Mouse (Mus musculus): ENCODE measurements around the gene Msi2. TPM values are rescaled to one million over a fixed set of nuclear protein-coding genes. Genes with fewer than 3 reads are reported as not detected.
A peak's percentile ranks its signal among the peaks of the same experiment; 100 is the strongest.

Gene Msi2
- polyA plus RNA-seq, 1 experiment from 2014 or later: 41.0 TPM

DNA sequence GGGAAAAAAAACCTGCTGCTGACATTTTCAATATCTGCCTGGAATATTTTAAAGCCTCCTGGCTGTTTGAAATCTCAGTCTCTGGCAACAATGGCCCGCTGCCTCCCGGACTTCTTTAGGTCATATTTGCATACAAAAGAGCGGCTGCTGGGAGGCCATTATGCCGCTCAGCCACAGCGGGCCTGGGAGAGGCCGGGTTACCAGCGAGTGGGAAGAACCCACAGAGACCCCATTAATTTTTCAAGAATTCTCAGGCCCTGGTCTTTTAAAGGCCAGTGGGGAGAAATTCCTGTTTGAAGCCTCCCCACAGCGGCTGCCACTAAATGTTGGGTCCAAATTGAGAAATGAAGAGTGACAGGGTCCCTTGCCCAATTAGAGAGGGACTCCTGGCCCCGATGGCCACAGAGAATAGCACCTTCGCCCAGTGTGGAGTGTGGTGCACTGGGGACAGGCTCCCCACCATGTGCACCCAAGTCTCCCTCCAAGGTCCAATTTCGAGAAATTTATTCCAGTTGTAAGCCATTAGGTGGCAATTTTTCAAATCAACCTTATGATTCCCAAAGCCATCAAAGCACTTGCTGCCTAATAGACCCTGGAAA lies 183.9 kb downstream of the Msi2 start:
- Histone ChIP-seq H3K4me2 (0 out of 2 replicates have a peak overlapping the region, but pooled peaks have one; percentile 18), H3K9me3 (no peaks in the 10 kb centered on the region), H3K9ac (peak overlapping the region; percentile 60), H3K27me3 (no peaks in the 10 kb centered on the region), H3K27ac (peak overlapping the region; percentile 85), H3K4me3 (no peak overlapping the region), H3K36me3 (no peaks in the 10 kb centered on the region), H3K4me1 (replicated peaks) (peaks cover 72% of the 10 kb centered on the region)
- no peak; the same call in 1 of the 2 replicates for ATAC-seq (ENCODE audit: low FRiP score)
- 7% methylated on average over 11 of the region's 11 CpGs for WGBS

DNA sequence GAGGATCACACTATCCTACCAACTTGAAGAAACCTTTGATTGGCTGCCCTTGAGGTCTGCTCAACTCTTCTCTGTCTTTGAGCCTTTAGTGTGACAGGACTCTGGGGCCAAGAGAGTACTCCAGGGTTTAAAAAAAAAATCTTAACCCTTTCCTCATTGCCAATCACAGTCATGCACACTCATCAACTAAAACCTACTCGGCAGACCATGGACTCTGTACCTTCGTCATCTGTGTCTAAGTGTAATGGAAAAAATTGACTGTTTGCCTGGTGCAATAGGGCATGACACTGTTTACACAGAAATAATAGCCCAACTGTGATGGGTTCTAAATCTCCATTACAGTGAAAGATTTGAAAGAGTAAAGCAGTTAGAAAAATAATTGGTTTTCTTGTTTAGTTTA lies 186.3 kb downstream of the Msi2 start:
- H3K4me3 ChIP-seq: no peak overlapping the region
- H3K36me3 ChIP-seq: no peaks in the 10 kb centered on the region
- H3K27me3 ChIP-seq: no peaks in the 10 kb centered on the region
- H3K27ac ChIP-seq: no peak overlapping the region
- no peak overlapping the region for H3K9ac ChIP-seq
- H3K9me3 ChIP-seq: no peaks in the 10 kb centered on the region
- 53% methylated on average over 2 of the region's 2 CpGs for WGBS
- H3K4me1 ChIP-seq (replicated peaks): peaks cover 72% of the 10 kb centered on the region
- ATAC-seq (ENCODE audit: low FRiP score): no peak
- no peak overlapping the region for H3K4me2 ChIP-seq

DNA sequence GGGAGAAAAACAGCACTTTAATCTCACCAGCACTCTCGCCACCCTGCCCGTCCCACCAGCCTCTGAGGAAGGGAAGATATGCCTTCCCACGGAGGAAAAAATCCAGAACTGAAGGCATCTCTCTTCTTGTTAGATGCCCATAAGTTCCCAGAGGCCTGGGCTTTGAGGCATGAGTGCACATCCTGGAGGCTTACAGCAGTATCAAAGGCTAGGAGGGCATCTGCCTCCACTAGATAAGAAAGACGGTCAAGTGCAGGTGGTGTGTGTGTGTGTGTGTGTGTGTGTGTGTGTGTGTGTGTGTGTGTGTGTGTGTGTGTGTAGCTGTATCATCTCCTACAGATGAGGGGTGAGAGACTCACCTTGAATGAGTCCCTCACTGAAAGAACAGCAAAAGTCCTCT lies 188.3 kb downstream of the Msi2 start:
- Histone ChIP-seq H3K9ac (no peak overlapping the region), H3K9me3 (no peaks in the 10 kb centered on the region), H3K4me1 (replicated peaks) (peaks cover 72% of the 10 kb centered on the region), H3K27me3 (no peaks in the 10 kb centered on the region), H3K4me2 (no peak overlapping the region), H3K4me3 (no peak overlapping the region), H3K27ac (0 out of 2 replicates have a peak overlapping the region, but pooled peaks have one; percentile 89), H3K36me3 (no peaks in the 10 kb centered on the region)
- ATAC-seq (ENCODE audit: low FRiP score): no peak
- WGBS: 85% methylated on average over 4 of the region's 4 CpGs

DNA sequence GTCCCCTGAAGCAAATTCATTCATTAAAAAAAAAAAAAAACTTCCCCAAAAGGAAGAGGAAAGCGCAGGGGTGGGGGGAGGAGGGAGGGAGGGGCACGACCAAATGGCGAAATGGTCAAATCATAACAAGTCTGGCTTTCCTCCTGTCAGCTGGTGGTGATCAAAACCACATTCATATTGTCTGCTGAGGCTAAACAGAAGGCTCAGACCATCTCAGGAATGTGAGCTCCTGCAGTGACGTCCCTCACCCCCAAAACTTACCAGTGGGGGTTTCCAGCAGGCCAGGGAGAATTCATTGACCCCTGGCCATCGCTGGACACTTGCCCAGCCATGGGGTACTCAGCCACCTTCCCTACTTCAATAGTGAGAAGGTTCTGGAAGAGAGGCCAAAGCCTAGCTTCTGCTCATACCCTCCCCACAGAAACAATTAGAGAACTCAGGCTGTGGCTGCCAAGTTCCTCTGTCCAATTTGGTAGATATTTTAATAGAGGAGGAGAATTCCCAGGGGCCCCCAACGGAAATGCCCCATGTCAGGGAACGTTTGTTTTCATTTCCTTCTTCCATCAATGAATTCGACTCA lies 189.7 kb downstream of the Msi2 start:
- Histone ChIP-seq H3K27me3 (no peaks in the 10 kb centered on the region), H3K9me3 (no peaks in the 10 kb centered on the region), H3K27ac (peak overlapping the region; percentile 89), H3K4me2 (no peak overlapping the region), H3K9ac (0 out of 2 replicates have a peak overlapping the region, but pooled peaks have one; percentile 2), H3K4me1 (replicated peaks) (peaks cover 72% of the 10 kb centered on the region), H3K36me3 (no peaks in the 10 kb centered on the region), H3K4me3 (no peak overlapping the region)
- 20% methylated on average over 8 of the region's 8 CpGs for WGBS
- ATAC-seq (ENCODE audit: low FRiP score): no peak

DNA sequence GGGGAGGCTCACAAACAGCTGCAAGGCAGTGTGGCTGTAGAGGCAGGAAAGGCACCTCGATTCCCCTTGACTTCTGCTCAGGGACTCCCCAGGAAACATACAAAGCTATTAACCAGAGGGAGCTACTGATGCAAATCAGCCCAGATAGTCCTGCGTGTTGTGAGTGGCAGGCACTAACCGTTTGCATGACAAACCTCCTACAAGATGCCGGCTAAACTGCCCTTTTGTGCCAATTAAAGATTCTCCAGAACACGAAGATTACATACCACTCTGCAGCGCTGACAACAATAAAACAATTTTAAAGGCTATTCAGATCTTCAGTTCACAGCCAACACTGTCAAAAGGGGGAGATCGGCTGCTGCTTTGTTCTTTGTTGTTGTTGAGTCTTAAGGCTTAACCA lies 191.6 kb downstream of the Msi2 start:
- ATAC-seq (ENCODE audit: low FRiP score): no peak
- H3K27ac ChIP-seq: peak overlapping the region; percentile 89
- no peak overlapping the region for H3K4me3 ChIP-seq
- H3K27me3 ChIP-seq: no peaks in the 10 kb centered on the region
- peak overlapping the region; percentile 62 for H3K9ac ChIP-seq
- H3K36me3 ChIP-seq: no peaks in the 10 kb centered on the region
- H3K4me2 ChIP-seq: 0 out of 2 replicates have a peak overlapping the region, but pooled peaks have one; percentile 4
- H3K4me1 ChIP-seq (replicated peaks): peaks cover 83% of the 10 kb centered on the region
- WGBS: 9% methylated on average over 7 of the region's 7 CpGs
- no peaks in the 10 kb centered on the region for H3K9me3 ChIP-seq

DNA sequence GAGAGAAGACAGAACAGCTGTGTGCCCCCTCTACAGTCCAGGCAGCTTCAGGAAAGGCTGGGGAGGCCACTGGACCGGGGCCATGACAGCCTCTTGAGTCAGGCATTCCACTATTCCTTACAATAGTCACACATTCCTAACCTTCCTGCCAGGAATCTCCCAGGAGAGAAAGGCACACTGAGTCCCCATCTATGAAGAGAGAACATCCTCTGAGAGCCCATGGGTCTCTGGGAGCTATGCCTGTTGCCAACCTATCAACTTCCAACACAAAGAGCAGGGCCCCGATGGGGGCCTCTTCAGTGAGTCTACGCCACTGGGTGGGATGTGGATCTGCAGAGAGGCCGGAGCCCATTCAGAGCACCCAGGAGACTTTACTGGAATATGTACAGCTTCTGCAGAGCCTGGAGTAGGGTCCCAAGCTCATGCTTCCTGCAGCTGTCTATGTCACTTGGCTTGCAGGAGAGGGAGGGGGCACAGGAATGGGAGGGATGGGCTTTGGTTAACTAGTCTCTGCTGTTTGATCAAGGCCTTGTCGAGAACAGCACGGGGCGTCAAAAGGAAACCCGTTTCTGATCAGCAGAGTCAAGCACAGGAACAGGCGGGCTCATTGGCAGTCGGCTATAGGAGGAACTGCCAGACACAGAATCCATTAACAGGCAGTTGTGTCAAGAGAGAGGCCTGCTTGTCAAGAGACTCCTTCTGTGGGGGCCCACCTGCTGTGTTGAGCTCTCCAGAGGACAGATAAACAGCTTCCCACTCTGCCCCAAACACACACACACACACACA lies 193.3 kb downstream of the Msi2 start:
- no peaks in the 10 kb centered on the region for H3K27me3 ChIP-seq
- H3K27ac ChIP-seq: peak overlapping the region; percentile 89
- ATAC-seq (ENCODE audit: low FRiP score): peak; percentile 52
- peak overlapping the region; percentile 25; the same call in 1 of the 2 replicates for H3K9ac ChIP-seq
- H3K4me1 ChIP-seq (replicated peaks): peaks cover 98% of the 10 kb centered on the region
- no peaks in the 10 kb centered on the region for H3K36me3 ChIP-seq
- no peaks in the 10 kb centered on the region for H3K9me3 ChIP-seq
- H3K4me2 ChIP-seq: no peak overlapping the region
- WGBS: 23% methylated on average over 10 of the region's 10 CpGs
- H3K4me3 ChIP-seq: no peak overlapping the region

DNA sequence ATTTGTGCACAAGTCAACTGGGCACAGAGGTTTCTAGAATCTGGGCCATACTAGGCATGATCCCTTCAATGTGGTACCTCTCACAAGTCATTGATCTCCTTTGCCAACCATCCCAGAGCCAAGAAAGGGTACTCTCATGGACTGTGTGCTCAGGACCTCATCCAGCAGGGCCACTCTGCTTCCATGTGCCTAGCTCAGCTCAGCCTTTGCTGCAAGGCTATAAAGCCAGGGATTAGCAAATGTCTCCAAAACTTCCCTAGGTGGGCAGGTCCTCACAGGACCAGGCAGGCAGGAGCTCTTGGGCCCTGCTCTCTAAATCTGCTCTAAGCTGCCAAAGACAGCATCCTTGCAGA lies 193.9 kb downstream of the Msi2 start:
- H3K9me3 ChIP-seq: no peaks in the 10 kb centered on the region
- ATAC-seq (ENCODE audit: low FRiP score): no peak
- no peak overlapping the region for H3K4me3 ChIP-seq
- H3K9ac ChIP-seq: no peak overlapping the region
- H3K36me3 ChIP-seq: no peaks in the 10 kb centered on the region
- H3K4me2 ChIP-seq: no peak overlapping the region
- no peaks in the 10 kb centered on the region for H3K27me3 ChIP-seq
- H3K27ac ChIP-seq: peak overlapping the region; percentile 89
- H3K4me1 ChIP-seq (replicated peaks): peaks cover 95% of the 10 kb centered on the region

DNA sequence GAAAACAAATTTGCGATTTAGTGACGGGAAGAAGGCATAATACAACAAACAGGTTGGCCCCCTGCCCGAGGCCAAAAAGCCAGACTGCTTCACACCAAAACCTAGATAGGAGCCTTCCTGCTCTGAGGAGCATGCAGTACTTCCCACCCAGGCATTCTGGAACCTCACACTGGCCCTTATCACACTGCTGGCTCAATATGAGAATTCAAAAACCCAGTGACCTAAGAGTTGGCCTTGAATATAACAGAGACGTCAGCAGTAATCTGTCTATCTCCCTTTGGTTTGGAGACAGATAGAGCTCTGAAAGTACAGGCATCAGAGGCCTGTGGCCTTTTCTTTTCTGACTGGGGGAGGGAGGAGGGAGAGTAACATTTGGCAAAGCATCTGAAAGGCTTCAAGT lies 194.4 kb downstream of the Msi2 start:
- H3K9me3 ChIP-seq: no peaks in the 10 kb centered on the region
- no peak overlapping the region for H3K9ac ChIP-seq
- H3K36me3 ChIP-seq: no peaks in the 10 kb centered on the region
- no peak overlapping the region for H3K4me2 ChIP-seq
- H3K4me1 ChIP-seq (replicated peaks): peaks cover 90% of the 10 kb centered on the region
- ATAC-seq (ENCODE audit: low FRiP score): no peak
- no peak overlapping the region for H3K4me3 ChIP-seq
- peak overlapping the region; percentile 89 for H3K27ac ChIP-seq
- WGBS: 52% methylated on average over 4 of the region's 4 CpGs
- no peaks in the 10 kb centered on the region for H3K27me3 ChIP-seq

DNA sequence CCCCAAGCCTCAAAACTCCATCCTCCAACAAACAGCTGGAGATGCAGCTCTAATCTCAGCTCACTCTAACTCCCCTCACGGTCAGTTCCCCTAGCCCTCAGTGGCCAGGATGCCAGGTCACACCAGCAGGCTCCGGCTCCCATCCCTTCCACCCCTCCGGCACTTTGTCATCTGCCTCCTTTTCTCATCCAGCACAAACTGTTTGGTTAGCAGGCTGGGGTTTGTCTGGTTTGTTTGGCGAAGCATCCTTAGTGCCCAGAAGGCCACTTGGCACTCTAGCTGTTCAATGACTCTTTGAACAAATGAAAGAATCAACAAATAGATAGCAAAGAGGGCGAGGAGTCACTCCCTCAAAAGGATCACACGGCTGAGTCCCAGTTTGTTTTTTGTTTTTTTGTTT lies 194.8 kb downstream of the Msi2 start:
- Histone ChIP-seq H3K9me3 (no peaks in the 10 kb centered on the region), H3K4me2 (no peak overlapping the region), H3K36me3 (no peaks in the 10 kb centered on the region), H3K27me3 (no peaks in the 10 kb centered on the region), H3K4me1 (replicated peaks) (peaks cover 86% of the 10 kb centered on the region), H3K9ac (no peak overlapping the region), H3K27ac (peak overlapping the region; percentile 63), H3K4me3 (no peak overlapping the region)
- no peak for ATAC-seq (ENCODE audit: low FRiP score)
- WGBS: 59% methylated on average over 6 of the region's 6 CpGs

DNA sequence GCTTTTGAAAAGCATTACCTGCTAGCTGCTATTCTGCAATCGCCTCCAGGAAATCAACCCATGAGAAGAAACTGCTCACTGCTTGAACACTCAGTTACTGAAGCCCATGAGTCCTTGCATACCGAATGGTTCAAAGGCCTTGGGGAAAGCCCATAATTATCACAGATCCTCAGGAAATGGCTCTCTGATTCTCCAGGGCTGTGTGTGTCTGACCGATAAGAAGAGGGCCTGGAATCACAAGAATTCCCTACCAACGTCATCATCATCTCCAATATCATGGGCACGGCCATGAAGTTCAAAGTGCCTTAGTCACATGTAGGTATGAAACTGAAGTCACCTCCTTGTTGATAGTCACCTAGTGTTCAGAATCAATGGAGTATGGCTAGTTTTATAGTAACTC lies 196.2 kb downstream of the Msi2 start:
- Histone ChIP-seq H3K4me1 (replicated peaks) (peaks cover 78% of the 10 kb centered on the region), H3K9me3 (no peaks in the 10 kb centered on the region), H3K9ac (no peak overlapping the region), H3K4me3 (no peak overlapping the region), H3K4me2 (no peak overlapping the region), H3K36me3 (no peaks in the 10 kb centered on the region), H3K27ac (peak overlapping the region; percentile 84), H3K27me3 (no peaks in the 10 kb centered on the region)
- no peak for ATAC-seq (ENCODE audit: low FRiP score)
- 80% methylated on average over 5 of the region's 5 CpGs for WGBS

DNA sequence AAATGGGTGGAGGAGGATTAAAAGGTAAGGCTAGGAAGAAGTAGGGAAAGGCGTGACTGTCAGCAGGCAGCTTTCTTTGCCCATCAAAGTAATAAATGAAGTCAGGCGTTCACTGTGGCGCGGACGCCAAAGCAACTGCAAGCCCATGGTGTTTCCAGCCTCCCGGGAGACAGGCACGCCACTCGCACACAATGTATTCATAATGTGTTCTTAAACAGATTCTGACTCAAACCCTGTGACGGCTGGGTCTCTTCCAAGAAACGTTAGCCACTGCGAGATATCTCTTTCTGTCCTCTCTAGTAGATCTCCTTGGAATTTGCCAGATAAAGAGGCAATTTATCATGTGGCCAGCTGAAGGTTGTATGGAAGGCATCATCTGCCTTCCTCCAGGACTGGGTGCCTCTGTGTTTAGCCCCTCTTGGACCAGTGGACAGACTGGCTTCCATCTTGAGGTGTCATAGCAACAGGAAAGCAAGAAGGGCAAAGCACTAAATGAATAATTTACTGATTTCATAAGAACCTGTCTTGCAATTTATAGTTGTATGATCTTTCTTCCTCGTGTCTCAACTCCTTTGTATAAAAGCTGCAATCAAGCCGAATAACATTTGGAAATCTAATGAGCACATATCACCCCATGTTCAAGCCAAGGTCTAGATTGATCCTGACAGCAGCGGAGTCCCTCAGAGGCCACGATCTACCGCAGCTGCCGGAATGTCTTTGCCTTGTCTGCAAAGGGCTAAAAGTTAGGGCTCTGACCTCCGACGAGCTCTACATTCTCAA lies 197.2 kb downstream of the Msi2 start:
- H3K9me3 ChIP-seq: no peaks in the 10 kb centered on the region
- H3K4me2 ChIP-seq: no peak overlapping the region
- peak overlapping the region; percentile 84 for H3K27ac ChIP-seq
- WGBS: 33% methylated on average over 19 of the region's 19 CpGs
- ATAC-seq (ENCODE audit: low FRiP score): 0 out of 2 replicates have a peak, but pooled peaks have one; percentile 12
- H3K4me3 ChIP-seq: no peak overlapping the region
- peaks cover 78% of the 10 kb centered on the region for H3K4me1 ChIP-seq (replicated peaks)
- H3K36me3 ChIP-seq: no peaks in the 10 kb centered on the region
- no peaks in the 10 kb centered on the region for H3K27me3 ChIP-seq
- 0 out of 2 replicates have a peak overlapping the region, but pooled peaks have one; percentile 2 for H3K9ac ChIP-seq

DNA sequence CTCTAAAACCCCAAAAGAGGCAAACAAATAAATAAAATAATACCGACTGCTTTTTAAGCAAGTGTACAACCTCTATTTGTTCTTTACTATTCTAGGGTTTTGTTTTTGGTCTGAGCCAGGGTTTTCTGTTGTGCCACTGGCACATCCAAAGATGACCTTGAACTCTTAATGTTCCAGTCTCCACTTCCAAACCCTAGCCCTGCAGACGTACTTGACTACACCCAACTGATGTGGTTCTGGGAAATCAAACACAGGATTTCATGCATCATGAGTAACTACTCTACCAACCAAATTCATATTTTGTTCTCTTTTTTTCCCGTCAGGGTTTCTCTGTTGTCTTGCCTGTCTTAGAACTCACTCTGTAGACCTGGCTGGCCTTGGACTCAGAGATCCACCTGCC lies 200.0 kb downstream of the Msi2 start:
- 93% methylated on average over 3 of the region's 3 CpGs for WGBS
- ATAC-seq (ENCODE audit: low FRiP score): no peak
- Histone ChIP-seq H3K36me3 (no peaks in the 10 kb centered on the region), H3K4me1 (replicated peaks) (peaks cover 78% of the 10 kb centered on the region), H3K4me2 (no peak overlapping the region), H3K4me3 (no peak overlapping the region), H3K27me3 (no peaks in the 10 kb centered on the region), H3K9ac (no peak overlapping the region), H3K9me3 (no peaks in the 10 kb centered on the region), H3K27ac (no peak overlapping the region)
